Mouse (Mus musculus): ENCODE measurements at regions not wholly inside any gene's neighbourhood (a gene's known extent, or its start where the extent isn't known, plus 50 kb on each side); places are given as distances from the start of the nearest gene placed in this dataset.

GRCm38 (mm10) chr13:46018903-46019430, 54.2 kb upstream of the Atxn1 start:
- TF ChIP-seq POLR2A (IDR thresholded peaks at IDR 0.05; ENCODE audit: insufficient read depth, low read length) = no peak
- TF ChIP-seq CTCF (IDR thresholded peaks at IDR 0.05; ENCODE audit: low read depth, low read length) = no peak
- no peak for TF ChIP-seq EP300 (IDR thresholded peaks at IDR 0.05; ENCODE audit: insufficient read depth, low read depth, low read length)

All from ES-Bruce4 (cell line).